Mouse (Mus musculus): ENCODE data around the gene Ubqln1. TPM values are rescaled to one million over a fixed set of nuclear protein-coding genes. Genes with fewer than 3 reads are reported as not detected.

Ubqln1 gene
- polyA plus RNA-seq, 1 experiment = 75.4 TPM

DNA sequence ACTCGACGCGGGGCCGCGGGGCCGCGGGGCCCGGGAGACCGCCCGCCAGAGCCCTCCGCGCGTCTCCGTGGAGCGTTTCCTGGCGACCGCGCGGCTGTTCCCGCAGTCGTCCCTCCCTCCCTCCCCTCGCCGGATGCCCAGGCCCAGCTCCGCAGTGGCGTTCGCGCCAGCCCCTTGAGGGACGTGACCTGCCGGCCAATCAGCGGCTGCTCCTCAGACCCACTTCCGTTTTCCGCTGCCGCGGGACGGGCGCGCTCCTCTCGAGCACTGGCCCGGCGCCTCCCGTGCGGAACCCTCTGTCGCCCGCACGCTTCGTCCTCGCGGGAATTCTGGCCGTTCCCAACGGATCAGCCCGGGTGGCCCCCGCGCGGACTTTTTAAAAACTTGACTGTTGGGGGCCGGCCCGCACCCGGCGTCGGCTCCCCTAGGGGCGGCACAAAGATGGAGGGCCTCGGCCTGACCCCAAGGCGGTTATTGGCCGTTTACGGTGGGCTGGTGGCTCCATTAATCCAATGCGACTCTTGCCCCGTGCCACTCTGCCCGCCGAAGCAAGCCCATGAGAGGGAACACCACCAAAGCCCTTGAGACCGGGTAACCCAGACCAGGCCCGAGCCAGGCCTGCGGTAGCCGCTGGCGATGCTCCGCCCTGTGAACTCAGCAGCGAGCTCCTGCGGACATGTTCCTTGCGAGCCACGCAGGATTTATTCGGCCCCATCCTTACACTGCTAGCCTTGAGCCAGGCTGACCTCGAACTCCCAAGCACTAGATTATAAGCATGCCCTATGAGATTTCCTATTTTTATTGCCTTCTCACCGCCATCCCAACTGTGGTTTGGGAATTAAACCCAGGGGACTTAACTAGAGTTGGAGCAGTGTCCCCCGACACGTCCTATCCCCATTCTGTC is 86.4 kb downstream of the Ubqln1 start:
- peak; percentile 89 to 94 for DNase-seq (ENCODE audit: low read depth in 1 of 2, low spot score in 2 of 2)
- Histone ChIP-seq H3K36me3 (ENCODE audit: control insufficient read depth, insufficient read depth, low read length) (peaks cover 5% of the 10 kb centered on the region), H3K4me3 (ENCODE audit: extremely low read depth, insufficient read depth, insufficient read length) (peak overlapping the region; percentile 90), H3K27ac (ENCODE audit: insufficient read depth, low read length) (peak overlapping the region; percentile 100), H3K4me1 (ENCODE audit: control insufficient read depth, insufficient read depth, insufficient read length) (peaks cover 4% of the 10 kb centered on the region; the same call in 1 of the 2 replicates), H3K27me3 (ENCODE audit: control insufficient read depth, insufficient read depth, low read length) (no peaks in the 10 kb centered on the region)
- TF ChIP-seq CTCF (IDR thresholded peaks at IDR 0.05; ENCODE audit: extremely low read depth, insufficient read depth, insufficient read length, insufficient replicate concordance) = no peak
- peak; percentile 96 for TF ChIP-seq POLR2A (IDR thresholded peaks at IDR 0.05; ENCODE audit: low read depth, low read length)
- WGBS = under 1% methylated on average over 82 of the region's 83 CpGs

DNA sequence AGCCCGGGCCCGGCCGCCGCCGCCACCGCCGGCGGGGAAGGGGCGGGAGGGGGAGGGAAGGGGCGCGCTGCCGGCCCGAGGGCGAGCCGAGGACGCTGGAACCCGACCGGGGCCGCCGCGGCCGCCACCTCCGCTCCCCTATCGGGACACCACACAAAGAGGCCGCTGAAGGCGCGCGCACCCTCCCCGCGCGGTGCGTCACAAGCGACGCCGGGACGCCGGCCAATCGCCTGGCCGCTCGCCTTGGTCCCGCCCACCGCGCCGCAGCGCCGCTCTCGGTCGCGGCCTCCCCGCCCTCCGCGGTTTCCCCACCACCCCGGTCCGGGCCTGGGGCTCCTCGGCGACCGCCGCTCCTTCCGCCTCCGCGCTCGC is 87.1 kb downstream of the Ubqln1 start, which contains the start of gene Hnrnpa0:
Gene Hnrnpa0, minus strand, starts transcription at position 161 of the 372 bp plus-strand sequence.
- peak within 1 kb of the TSS; percentile 100 for H3K27ac ChIP-seq (ENCODE audit: insufficient read depth, low read length)
- peak; percentile 87 to 89 for DNase-seq (ENCODE audit: low read depth in 1 of 2, low spot score in 2 of 2)
- peak within 1 kb of the TSS; percentile 94 for H3K4me3 ChIP-seq (ENCODE audit: extremely low read depth, insufficient read depth, insufficient read length)
- peaks cover 5% of the 10 kb centered on the region for H3K36me3 ChIP-seq (ENCODE audit: control insufficient read depth, insufficient read depth, low read length)
- TF ChIP-seq POLR2A (IDR thresholded peaks at IDR 0.05; ENCODE audit: low read depth, low read length) = peak; percentile 74
- TF ChIP-seq CTCF (IDR thresholded peaks at IDR 0.05; ENCODE audit: extremely low read depth, insufficient read depth, insufficient read length, insufficient replicate concordance) = no peak
- H3K4me1 ChIP-seq (ENCODE audit: control insufficient read depth, insufficient read depth, insufficient read length) = peaks cover 4% of the 10 kb centered on the region; the same call in 1 of the 2 replicates
- H3K27me3 ChIP-seq (ENCODE audit: control insufficient read depth, insufficient read depth, low read length) = no peaks in the 10 kb centered on the region
- WGBS = 1% methylated on average over 45 of the region's 62 CpGs

DNA sequence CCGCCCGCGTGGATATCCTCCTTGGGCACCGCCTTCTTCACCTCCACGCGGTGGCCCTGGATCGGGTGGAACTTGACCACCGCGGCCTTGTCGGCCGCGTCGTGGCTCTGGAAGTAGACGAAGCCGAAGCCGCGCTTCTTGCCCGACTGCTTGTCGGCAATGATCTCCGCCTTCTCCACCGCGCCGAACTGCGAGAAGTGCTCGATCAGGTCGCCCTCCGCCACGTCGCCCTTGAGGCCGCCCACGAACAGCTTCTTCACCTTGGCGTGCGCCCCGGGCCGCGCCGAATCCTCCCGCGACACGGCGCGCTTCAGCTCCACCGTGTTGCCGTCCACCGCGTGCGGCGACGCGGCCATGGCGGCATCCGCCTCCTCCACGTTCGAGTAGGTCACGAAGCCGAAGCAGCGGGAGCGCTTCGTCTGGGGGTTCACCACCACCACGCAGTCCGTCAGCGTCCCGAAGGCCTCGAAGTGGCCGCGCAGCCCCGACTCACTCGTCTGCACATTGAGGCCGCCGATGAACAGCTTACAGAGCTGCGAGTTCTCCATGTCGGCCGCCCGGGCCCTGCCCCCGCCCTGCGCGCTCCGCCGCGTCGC is 87.6 kb downstream of the Ubqln1 start:
- no peaks in the 10 kb centered on the region for H3K27me3 ChIP-seq (ENCODE audit: control insufficient read depth, insufficient read depth, low read length)
- H3K36me3 ChIP-seq (ENCODE audit: control insufficient read depth, insufficient read depth, low read length) = peaks cover 5% of the 10 kb centered on the region
- H3K4me3 ChIP-seq (ENCODE audit: extremely low read depth, insufficient read depth, insufficient read length) = peak overlapping the region; percentile 94
- H3K27ac ChIP-seq (ENCODE audit: insufficient read depth, low read length) = peak overlapping the region; percentile 99
- peaks cover 4% of the 10 kb centered on the region; the same call in 1 of the 2 replicates for H3K4me1 ChIP-seq (ENCODE audit: control insufficient read depth, insufficient read depth, insufficient read length)
- peak in 1 of 2 experiments; percentile 49 for DNase-seq (ENCODE audit: low read depth in 1 of 2, low spot score in 2 of 2)
- under 1% methylated on average over 75 of the region's 81 CpGs for WGBS
- TF ChIP-seq POLR2A (IDR thresholded peaks at IDR 0.05; ENCODE audit: low read depth, low read length) (no peak), CTCF (IDR thresholded peaks at IDR 0.05; ENCODE audit: extremely low read depth, insufficient read depth, insufficient read length, insufficient replicate concordance) (no peak)

DNA sequence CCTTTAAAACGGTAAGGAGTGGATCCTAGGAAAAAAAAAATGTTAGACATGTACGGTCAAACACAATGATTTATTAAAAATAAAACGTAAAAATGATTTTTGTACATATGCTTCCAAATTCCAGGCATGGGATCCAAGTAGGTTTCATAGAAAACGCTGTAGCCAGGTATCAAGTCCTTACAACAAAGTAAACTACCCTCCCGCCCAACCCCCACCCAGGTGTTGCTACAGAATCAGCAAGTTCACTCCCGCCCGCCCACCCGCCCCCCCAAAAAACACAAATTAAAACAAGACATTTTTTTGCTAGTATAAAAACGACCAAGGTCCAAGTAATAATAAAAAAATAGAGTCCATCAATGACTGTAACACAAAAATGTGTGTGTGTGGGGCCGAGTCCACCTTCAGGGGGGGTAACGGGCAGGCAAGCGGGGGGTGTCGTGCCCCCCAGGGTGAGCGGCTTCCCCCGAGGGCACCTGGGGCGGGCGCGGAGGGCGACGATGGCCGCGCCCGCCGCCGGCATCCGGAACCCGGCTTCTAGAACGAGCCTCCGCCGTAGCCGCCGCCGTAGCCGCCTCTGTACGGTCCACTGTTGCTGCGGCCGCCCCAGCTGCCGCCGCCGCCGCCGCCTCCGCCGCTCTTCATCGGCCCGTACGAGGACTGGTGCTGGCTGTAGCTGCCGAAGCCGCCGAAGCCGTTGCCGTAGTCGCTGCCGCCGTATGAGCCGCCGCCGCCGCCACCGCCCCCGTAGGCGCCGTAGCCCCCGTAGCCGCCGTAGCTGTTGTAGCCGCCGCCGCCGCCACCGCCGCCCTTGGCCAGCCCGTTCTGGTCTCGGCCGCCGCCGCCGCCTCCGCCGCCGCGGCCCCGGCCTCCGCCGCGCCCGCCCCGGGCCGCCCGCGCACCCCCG is 88.3 kb downstream of the Ubqln1 start:
- Histone ChIP-seq H3K27me3 (ENCODE audit: control insufficient read depth, insufficient read depth, low read length) (no peaks in the 10 kb centered on the region), H3K27ac (ENCODE audit: insufficient read depth, low read length) (peak overlapping the region; percentile 99)
- peak in 1 of 2 experiments; percentile 15 for DNase-seq (ENCODE audit: low read depth in 1 of 2, low spot score in 2 of 2)

More for the DNA sequence above, 88.3 kb downstream of the Ubqln1 start:
- no peak for TF ChIP-seq POLR2A (IDR thresholded peaks at IDR 0.05; ENCODE audit: low read depth, low read length)
- H3K4me1 ChIP-seq (ENCODE audit: control insufficient read depth, insufficient read depth, insufficient read length) = peaks cover 4% of the 10 kb centered on the region; the same call in 1 of the 2 replicates
- H3K36me3 ChIP-seq (ENCODE audit: control insufficient read depth, insufficient read depth, low read length) = peaks cover 5% of the 10 kb centered on the region
- peak overlapping the region; percentile 94 for H3K4me3 ChIP-seq (ENCODE audit: extremely low read depth, insufficient read depth, insufficient read length)
- WGBS = 1% methylated on average over 76 of the region's 92 CpGs

Other genes starting within 250 kb of the Ubqln1 start
- gene Klhl3, start 102.1 kb downstream of the Ubqln1 start, polyA plus RNA-seq (2012; rRNA removed) = 0.86 and 0.90 TPM in 2 replicates
- gene Hnrnpa0, start 87.1 kb downstream of the Ubqln1 start, polyA plus RNA-seq (2012; rRNA removed) = 94.2 and 155 TPM in 2 replicates
- 22.6 and 24.7 TPM in 2 replicates for gene Idnk, start 58.0 kb downstream of the Ubqln1 start, polyA plus RNA-seq (2012; rRNA removed)
- 1.5 and 2.2 TPM in 2 replicates for gene Gkap1, start 60.0 kb upstream of the Ubqln1 start, polyA plus RNA-seq (2012; rRNA removed)
- gene Kif27, start 143.5 kb upstream of the Ubqln1 start, polyA plus RNA-seq (2012; rRNA removed) = 0.02 TPM in 2 replicates
- gene 2210016F16Rik, start 169.6 kb upstream of the Ubqln1 start, polyA plus RNA-seq (2012; rRNA removed) = 14.4 and 23.1 TPM in 2 replicates
- gene Rmi1, start 186.6 kb upstream of the Ubqln1 start, polyA plus RNA-seq (2012; rRNA removed) = 9.4 and 10.9 TPM in 2 replicates
- gene Hnrnpk, start 187.7 kb upstream of the Ubqln1 start, polyA plus RNA-seq (2012; rRNA removed) = 163 and 210 TPM in 2 replicates